Mouse (Mus musculus) lung, embryonic 15.5 days (tissue): ENCODE measurements at regions not wholly inside any gene's neighbourhood (a gene's known extent, or its start where the extent isn't known, plus 50 kb on each side); places are given as distances from the start of the nearest gene placed in this dataset.
A peak's percentile ranks its signal among the peaks of the same experiment; 100 is the strongest.

ENCODE experiments used
- ATAC-seq: fragments of 200-750 bp; cut with Nextera tagmentation; 2 replicates; pipeline ENCODE4 v1.8.0; 2017; ENCODE audit warnings: moderate number of reproducible peaks, borderline replicate concordance; ENCODE audit not compliant: low FRiP score, low TSS enrichment; ENCODE audit errors: extremely low read depth
- H3K27ac ChIP-seq: fragments of 300-500 bp; sonication (generic); 2 replicates; pipeline ENCODE4 v1.5.1; 2015; ENCODE audit warnings: moderate library complexity, mild to moderate bottlenecking, inconsistent platforms
- H3K27me3 ChIP-seq: fragments of 300-500 bp; sonication (generic); 2 replicates; pipeline ENCODE4 v1.6.1; 2015; ENCODE audit warnings: inconsistent platforms
- H3K36me3 ChIP-seq: fragments of 300-500 bp; sonication (generic); 2 replicates; pipeline ENCODE4 v1.6.1; 2015; ENCODE audit warnings: inconsistent platforms
- H3K4me1 ChIP-seq: fragments of 300-500 bp; sonication (generic); 2 replicates; pipeline ENCODE4 v1.6.1; 2015; ENCODE audit warnings: inconsistent platforms
- H3K4me2 ChIP-seq: fragments of 300-500 bp; sonication (generic); 2 replicates; pipeline ENCODE4 v1.6.1; 2015; ENCODE audit warnings: inconsistent platforms, mild to moderate bottlenecking, moderate library complexity
- H3K4me3 ChIP-seq: fragments of 300-500 bp; sonication (generic); 2 replicates; pipeline ENCODE4 v1.5.1; 2015; ENCODE audit warnings: mild to moderate bottlenecking, inconsistent platforms
- H3K9ac ChIP-seq: fragments of 300-500 bp; sonication (generic); 2 replicates; pipeline ENCODE4 v1.6.1; 2015; ENCODE audit warnings: inconsistent platforms
- H3K9me3 ChIP-seq: fragments of 300-500 bp; sonication (generic); 2 replicates; pipeline ENCODE4 v1.6.1; 2016; ENCODE audit warnings: inconsistent platforms
- WGBS: fragments of 180-500 bp; shearing (Covaris S2); methylation state at CpG from one replicate; pipeline ENCODE4 v1.1.7; 2015; 5-methylcytosine and 5-hydroxymethylcytosine counted together

DNA sequence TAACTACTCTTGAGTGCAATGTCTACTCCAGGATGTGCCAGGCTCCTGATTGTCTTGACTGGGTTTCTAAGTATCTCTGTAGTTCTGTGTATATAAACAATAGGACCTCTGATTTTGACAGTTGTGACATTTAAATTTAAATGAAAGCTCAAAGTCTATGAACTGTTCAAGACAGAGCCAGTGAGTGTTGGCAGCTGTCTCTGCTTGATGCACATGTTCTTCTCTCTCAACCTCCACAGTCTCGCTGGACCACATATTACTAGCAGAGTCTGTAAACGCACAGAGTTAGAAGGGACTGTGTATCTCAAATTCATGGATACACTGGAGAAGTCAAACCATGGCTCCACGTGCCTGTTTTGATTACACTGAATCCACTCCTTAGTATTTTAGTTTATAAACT lies 1291.0 kb downstream of the Defb40 start:
- H3K4me3 ChIP-seq: no peak overlapping the region
- H3K27ac ChIP-seq: no peak overlapping the region
- H3K4me2 ChIP-seq: no peak overlapping the region
- H3K9me3 ChIP-seq: no peaks in the 10 kb centered on the region
- no peaks in the 10 kb centered on the region for H3K27me3 ChIP-seq
- H3K36me3 ChIP-seq: no peaks in the 10 kb centered on the region
- 37% methylated on average over 3 of the region's 3 CpGs for WGBS
- peaks cover 10% of the 10 kb centered on the region for H3K4me1 ChIP-seq
- ATAC-seq: peak; percentile 68
- H3K9ac ChIP-seq: no peak overlapping the region

DNA sequence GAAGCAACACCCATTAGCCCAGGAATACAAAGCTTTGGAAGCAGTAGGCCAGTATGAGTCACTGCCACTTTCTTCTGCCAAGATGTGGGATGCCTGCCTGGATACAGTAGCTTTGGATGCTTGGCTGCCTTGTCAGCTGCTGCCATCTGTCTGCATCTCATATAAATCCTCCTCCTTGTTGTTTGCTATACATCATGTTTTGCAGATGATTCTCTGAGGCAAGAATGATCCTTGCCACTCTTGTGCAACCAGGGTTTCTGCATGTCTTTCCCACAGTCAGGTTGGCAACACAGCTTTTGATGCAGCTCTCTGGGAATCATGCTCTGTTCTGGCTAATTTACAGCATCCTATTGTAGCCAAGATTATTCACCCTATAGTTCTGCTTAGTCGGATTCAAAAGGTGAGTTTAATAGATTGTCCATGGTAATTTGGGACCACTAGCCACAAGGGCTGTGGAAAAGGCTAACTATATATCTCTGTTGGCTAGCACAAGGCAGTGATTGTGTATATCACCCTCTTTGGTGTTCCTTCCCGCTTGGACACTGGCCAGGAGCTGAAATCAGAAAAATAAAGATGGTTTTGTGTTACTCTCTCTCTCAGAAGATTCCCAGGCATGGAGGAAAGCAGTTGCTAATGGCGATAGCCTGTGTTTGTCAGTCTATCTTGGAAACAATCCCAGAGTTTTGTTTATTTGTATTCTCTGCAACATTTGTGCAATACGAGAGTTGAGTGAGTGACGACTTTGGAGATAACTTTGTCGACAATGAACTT lies 1313.5 kb downstream of the Defb40 start:
- Histone ChIP-seq H3K4me2 (no peak overlapping the region), H3K9ac (no peak overlapping the region), H3K4me1 (0 out of 2 replicates have a peak, but pooled peaks cover 7% of the 10 kb centered on the region), H3K27ac (peak overlapping the region; percentile 62), H3K4me3 (no peak overlapping the region), H3K9me3 (no peaks in the 10 kb centered on the region), H3K36me3 (no peaks in the 10 kb centered on the region), H3K27me3 (no peaks in the 10 kb centered on the region)
- 24% methylated on average over 6 of the region's 6 CpGs for WGBS
- ATAC-seq: peak; percentile 92

DNA sequence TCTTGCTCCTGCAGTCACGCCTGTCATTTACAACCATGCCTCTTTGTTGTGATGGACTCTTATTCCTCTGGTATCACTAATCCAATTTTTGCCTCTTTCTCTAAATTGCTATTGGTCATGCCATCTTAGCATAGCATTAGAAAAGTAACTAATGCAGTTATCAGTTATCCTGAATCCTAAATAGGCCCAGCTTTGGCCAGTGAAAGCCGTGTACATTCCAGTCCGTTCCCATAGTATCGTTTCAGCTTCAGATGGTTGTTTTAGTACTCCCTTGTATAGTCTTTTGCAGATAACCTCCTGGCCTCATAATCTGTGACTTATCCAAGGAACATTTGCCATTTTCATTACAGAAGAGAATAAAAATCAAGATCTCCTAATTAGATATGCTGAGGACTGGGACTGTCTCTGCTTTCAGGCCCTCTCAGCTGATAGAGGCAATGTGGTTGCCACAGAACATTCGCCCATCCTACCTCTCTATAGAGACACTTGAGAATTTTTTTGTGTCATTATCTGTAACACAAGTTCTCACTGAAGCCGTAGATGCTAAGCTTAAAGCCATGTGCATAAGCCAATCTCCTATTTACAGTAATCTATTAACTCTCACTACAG lies 1318.2 kb downstream of the Defb40 start:
- 76% methylated on average over 6 of the region's 6 CpGs for WGBS
- H3K36me3 ChIP-seq: no peaks in the 10 kb centered on the region
- ATAC-seq: no peak
- no peak overlapping the region for H3K9ac ChIP-seq
- no peaks in the 10 kb centered on the region for H3K9me3 ChIP-seq
- H3K27ac ChIP-seq: no peak overlapping the region
- H3K4me2 ChIP-seq: no peak overlapping the region
- no peak overlapping the region for H3K4me3 ChIP-seq
- H3K4me1 ChIP-seq: 0 out of 2 replicates have a peak, but pooled peaks cover 7% of the 10 kb centered on the region
- H3K27me3 ChIP-seq: no peaks in the 10 kb centered on the region

DNA sequence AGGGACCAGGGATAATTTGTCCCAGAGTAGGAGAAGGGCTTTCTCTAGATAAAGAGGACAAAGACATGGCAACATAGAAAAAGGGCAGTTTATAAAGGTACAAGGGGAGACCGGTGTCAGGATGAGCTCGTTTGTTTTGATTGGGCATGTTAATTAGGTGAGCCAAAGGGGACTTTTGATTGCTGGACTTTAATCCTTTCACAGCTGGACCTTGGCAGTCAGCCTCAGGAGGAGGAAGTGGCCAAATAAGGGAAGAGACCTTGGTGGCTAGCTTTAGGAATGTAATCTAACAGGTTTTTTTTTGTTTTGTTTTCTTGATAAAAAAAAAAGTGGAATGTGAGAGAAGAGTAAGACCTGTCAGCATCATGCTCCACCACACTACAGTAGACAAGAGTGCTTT lies 1324.3 kb downstream of the Defb40 start:
- Histone ChIP-seq H3K4me1 (no peaks in the 10 kb centered on the region), H3K27ac (no peak overlapping the region), H3K4me3 (no peak overlapping the region), H3K9ac (no peak overlapping the region), H3K9me3 (no peaks in the 10 kb centered on the region), H3K27me3 (no peaks in the 10 kb centered on the region), H3K4me2 (no peak overlapping the region), H3K36me3 (no peaks in the 10 kb centered on the region)
- 2% methylated on average over 2 of the region's 2 CpGs for WGBS
- ATAC-seq: no peak

- Histone ChIP-seq H3K4me2 (no peak overlapping the region), H3K4me1 (no peaks in the 10 kb centered on the region), H3K9ac (no peak overlapping the region), H3K27me3 (no peaks in the 10 kb centered on the region), H3K27ac (no peak overlapping the region), H3K36me3 (no peaks in the 10 kb centered on the region), H3K9me3 (no peaks in the 10 kb centered on the region), H3K4me3 (no peak overlapping the region)
- ATAC-seq: no peak
Observed at GRCm38 (mm10) chr8:17647559-17647958, 1330.5 kb downstream of the Defb40 start.

DNA sequence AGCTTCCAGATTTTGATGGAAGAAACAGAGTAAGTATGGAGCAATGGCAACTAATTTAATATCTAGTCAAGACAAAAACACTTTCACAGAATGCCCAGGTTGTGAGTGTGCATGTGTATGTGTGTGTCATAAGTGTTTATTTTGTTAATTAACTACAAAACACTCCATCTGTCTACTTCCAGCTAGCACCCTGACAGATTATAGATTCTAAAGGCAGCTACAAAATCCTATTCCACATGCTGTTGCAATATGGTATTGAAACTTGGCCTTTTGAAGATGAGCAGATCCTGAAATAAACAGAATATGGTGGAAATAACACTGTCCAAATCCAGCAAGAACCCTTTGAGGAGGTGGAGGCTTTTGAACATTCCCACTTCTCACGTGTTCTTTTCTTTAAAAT lies 1356.9 kb downstream of the Defb40 start:
- Histone ChIP-seq H3K4me2 (no peak overlapping the region), H3K9me3 (no peaks in the 10 kb centered on the region), H3K36me3 (no peaks in the 10 kb centered on the region), H3K4me1 (no peaks in the 10 kb centered on the region), H3K27me3 (no peaks in the 10 kb centered on the region), H3K9ac (no peak overlapping the region), H3K27ac (no peak overlapping the region), H3K4me3 (no peak overlapping the region)
- WGBS: 41% methylated on average over 1 of the region's 1 CpGs
- ATAC-seq: no peak

- Histone ChIP-seq H3K27ac (no peak overlapping the region), H3K4me3 (no peak overlapping the region)
Observed at GRCm38 (mm10) chr8:17618846-17619245, 1359.2 kb downstream of the Defb40 start.

GRCm38 (mm10) chr8:17618147-17618546 lies 1359.9 kb downstream of the Defb40 start:
- Histone ChIP-seq H3K9ac (no peak overlapping the region), H3K27me3 (no peaks in the 10 kb centered on the region), H3K4me2 (no peak overlapping the region), H3K4me3 (no peak overlapping the region), H3K4me1 (no peaks in the 10 kb centered on the region), H3K36me3 (no peaks in the 10 kb centered on the region), H3K9me3 (no peaks in the 10 kb centered on the region), H3K27ac (no peak overlapping the region)
- no peak for ATAC-seq

More at GRCm38 (mm10) chr8:17618846-17619245, 1359.2 kb downstream of the Defb40 start:
- Histone ChIP-seq H3K27me3 (no peaks in the 10 kb centered on the region), H3K9me3 (no peaks in the 10 kb centered on the region), H3K36me3 (no peaks in the 10 kb centered on the region), H3K9ac (no peak overlapping the region), H3K4me2 (no peak overlapping the region), H3K4me1 (no peaks in the 10 kb centered on the region)
- no peak for ATAC-seq

- H3K4me1 ChIP-seq: no peaks in the 10 kb centered on the region
- ATAC-seq: no peak
- 21% methylated on average over 1 of the region's 1 CpGs for WGBS
- no peaks in the 10 kb centered on the region for H3K27me3 ChIP-seq
- H3K4me3 ChIP-seq: no peak overlapping the region
- H3K9ac ChIP-seq: no peak overlapping the region
- no peaks in the 10 kb centered on the region for H3K36me3 ChIP-seq
- H3K27ac ChIP-seq: no peak overlapping the region
- H3K9me3 ChIP-seq: no peaks in the 10 kb centered on the region
- no peak overlapping the region for H3K4me2 ChIP-seq
Observed at GRCm38 (mm10) chr8:17602861-17603260, 1375.2 kb downstream of the Defb40 start.

GRCm38 (mm10) chr8:17598736-17599135 lies 1379.3 kb downstream of the Defb40 start:
- Histone ChIP-seq H3K27me3 (no peaks in the 10 kb centered on the region), H3K9ac (no peak overlapping the region), H3K4me1 (no peaks in the 10 kb centered on the region), H3K4me2 (no peak overlapping the region), H3K4me3 (no peak overlapping the region), H3K36me3 (no peaks in the 10 kb centered on the region), H3K9me3 (no peaks in the 10 kb centered on the region), H3K27ac (no peak overlapping the region)
- ATAC-seq: no peak
- 79% methylated on average over 4 of the region's 4 CpGs for WGBS

DNA sequence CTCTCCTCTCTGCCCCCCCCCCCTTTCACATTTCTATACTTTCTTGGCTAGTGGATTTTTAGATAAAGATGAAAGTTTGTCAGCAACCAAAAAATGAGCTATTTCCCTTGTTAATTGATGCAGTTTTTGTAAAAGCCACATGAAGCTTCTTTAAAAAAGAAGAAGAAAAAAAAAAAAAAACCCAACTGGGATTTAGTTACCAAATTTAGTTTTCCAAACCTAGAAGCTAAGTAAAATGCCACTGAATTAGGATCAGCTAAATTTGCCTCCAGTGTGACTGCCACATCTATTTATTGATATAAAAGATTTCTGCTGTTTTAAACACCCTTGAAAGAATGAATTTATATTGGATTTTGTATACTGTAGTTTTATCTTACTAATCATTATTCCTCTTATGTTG lies 1381.5 kb downstream of the Defb40 start:
- Histone ChIP-seq H3K36me3 (no peaks in the 10 kb centered on the region), H3K9me3 (no peaks in the 10 kb centered on the region), H3K4me1 (no peaks in the 10 kb centered on the region), H3K27ac (no peak overlapping the region), H3K27me3 (no peaks in the 10 kb centered on the region), H3K4me2 (no peak overlapping the region), H3K9ac (no peak overlapping the region), H3K4me3 (no peak overlapping the region)
- no peak for ATAC-seq

DNA sequence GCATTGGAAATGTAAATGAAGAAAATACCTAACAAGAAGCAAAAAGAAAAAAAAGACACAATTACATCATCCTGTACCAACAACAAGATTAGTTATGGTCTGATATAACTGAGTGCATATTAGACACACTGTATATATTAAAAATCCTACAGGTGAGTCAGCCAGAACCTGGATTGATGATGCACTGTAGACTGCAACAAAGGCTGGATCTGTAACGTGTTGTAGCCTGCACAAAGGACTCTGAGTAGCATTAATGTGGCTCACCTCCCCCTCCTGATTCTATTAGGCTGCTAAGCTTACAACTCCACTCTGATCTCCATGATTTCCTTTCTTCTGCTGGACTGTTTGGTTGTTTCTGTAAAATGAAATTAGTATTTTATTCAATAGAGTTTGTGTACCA lies 1383.4 kb downstream of the Defb40 start:
- Histone ChIP-seq H3K36me3 (no peaks in the 10 kb centered on the region), H3K4me3 (no peak overlapping the region), H3K4me2 (no peak overlapping the region), H3K4me1 (no peaks in the 10 kb centered on the region), H3K9me3 (no peaks in the 10 kb centered on the region), H3K9ac (no peak overlapping the region), H3K27ac (no peak overlapping the region), H3K27me3 (no peaks in the 10 kb centered on the region)
- WGBS: 48% methylated on average over 1 of the region's 1 CpGs
- ATAC-seq: no peak
